Mouse (Mus musculus) lung, adult 18-20 months (tissue): ENCODE measurements at regions not wholly inside any gene's neighbourhood (a gene's known extent, or its start where the extent isn't known, plus 50 kb on each side); places are given as distances from the start of the nearest gene placed in this dataset.

Experiments used
- DNase-seq, 2 experiments: peaks; one replicate each; pipeline ENCODE4 v3.0.0; 2022; ENCODE audit warnings: mixed read lengths in 2 of 2

DNA sequence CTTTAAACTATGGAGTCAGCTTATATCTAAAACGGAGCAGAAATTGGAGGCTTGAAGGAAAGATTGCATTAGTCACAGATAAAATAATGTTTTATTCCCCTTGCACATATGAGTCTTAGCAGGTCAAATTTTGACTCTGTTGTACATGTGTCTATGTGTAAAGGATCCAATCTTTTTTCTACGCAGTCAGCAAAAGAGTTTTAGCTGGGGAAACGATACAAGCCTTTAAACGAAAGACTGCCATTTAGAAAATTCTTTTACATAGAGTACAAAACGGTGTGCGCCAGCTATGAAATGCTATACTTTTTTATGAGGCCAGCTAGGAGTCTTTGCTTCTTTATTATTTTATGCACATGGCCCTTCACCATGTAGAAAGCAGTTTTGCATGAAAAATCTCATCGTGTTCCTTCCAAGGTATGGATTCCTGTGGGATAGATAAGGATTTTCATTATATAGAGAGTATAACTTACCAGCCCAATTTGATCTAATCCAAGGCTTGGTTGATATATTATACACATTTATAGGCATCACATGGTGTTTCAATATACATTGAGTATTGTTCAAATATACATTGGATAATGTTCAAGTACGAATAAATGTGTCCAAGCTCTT, 116.0 kb upstream of the Thumpd2 start:
- no peak for DNase-seq

GRCm38 (mm10) chr17:81176306-81176705, 111.4 kb upstream of the Thumpd2 start:
- no peak for DNase-seq

GRCm38 (mm10) chr17:81175877-81176276, 111.0 kb upstream of the Thumpd2 start:
- DNase-seq: no peak

DNA sequence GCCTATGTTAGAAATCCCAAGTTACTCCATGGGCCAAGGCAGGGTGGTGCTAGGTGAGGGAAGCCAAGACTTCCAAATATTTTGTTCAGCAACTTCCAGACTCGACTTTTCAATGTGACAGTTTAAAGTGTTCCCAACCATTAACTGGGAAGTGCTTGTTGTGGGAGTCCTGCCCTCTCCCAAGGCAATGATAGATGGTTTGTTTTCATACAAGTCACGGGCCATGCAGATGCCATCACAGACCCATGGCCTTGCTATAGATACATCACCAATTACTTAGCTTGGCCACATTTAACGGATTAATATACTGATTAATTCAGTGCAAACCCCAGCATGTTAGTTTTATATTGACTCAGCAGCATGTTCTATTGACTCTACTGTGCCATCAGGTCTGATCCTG, 108.1 kb upstream of the Thumpd2 start:
- DNase-seq: no peak

DNA sequence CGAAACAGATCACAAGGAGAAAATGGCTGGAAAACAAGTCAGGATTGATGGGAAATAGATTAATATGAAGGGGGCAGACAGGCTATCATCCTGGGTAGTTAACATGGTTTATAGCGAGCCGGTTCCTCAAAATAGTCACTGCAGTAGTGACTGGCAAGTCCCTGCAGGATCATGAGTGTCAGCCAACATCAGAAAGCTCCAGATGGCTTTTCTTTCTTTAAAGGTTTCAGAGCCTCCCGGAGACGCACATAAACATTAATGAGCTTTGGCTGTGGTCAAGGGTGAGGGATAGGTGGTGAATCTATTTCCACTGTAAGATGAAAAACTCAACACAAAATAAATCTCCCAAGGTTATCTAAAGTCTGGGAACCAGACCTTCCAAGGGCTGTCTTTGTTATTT, 104.2 kb upstream of the Thumpd2 start:
- no peak for DNase-seq

GRCm38 (mm10) chr17:81150730-81151129, 85.8 kb upstream of the Thumpd2 start:
- no peak for DNase-seq

GRCm38 (mm10) chr17:81134702-81135101, 69.8 kb upstream of the Thumpd2 start:
- DNase-seq: no peak

GRCm38 (mm10) chr17:81133227-81133626, 68.3 kb upstream of the Thumpd2 start:
- no peak for DNase-seq
